Mouse (Mus musculus): ENCODE results near the gene Lat. TPM values are rescaled to one million over a fixed set of nuclear protein-coding genes. Genes with fewer than 3 reads are reported as not detected.

The Lat gene
- polyA plus RNA-seq, 1 experiment from 2014 or later, result 3.9 TPM

- no peak for DNase-seq (ENCODE audit: low spot score)
- Histone ChIP-seq H3K9me3 (no peaks in the 10 kb centered on the region), H3K4me1 (replicated peaks) (peaks cover 27% of the 10 kb centered on the region), H3K36me3 (no peaks in the 10 kb centered on the region), H3K27me3 (ENCODE audit: insufficient read depth, poor library complexity, severe bottlenecking) (no peaks in the 10 kb centered on the region), H3K27ac (no peak overlapping the region), H3K4me3 (no peak overlapping the region)
- 83% methylated on average over 6 of the region's 6 CpGs for WGBS
These were observed 11.5 kb downstream of the Lat start for GRCm38 (mm10) chr7:126357838-126358237.

- no peak for DNase-seq (ENCODE audit: low spot score)
- Histone ChIP-seq H3K4me3 (no peak overlapping the region), H3K27ac (peak overlapping the region; percentile 63), H3K4me1 (replicated peaks) (peaks cover 27% of the 10 kb centered on the region), H3K9me3 (no peaks in the 10 kb centered on the region), H3K36me3 (no peaks in the 10 kb centered on the region), H3K27me3 (ENCODE audit: insufficient read depth, poor library complexity, severe bottlenecking) (no peaks in the 10 kb centered on the region)
- 48% methylated on average over 7 of the region's 7 CpGs for WGBS
These were observed 12.4 kb downstream of the Lat start for GRCm38 (mm10) chr7:126356793-126357591.

- H3K27ac ChIP-seq, result no peak overlapping the region; the same call in 1 of the 2 replicates
- DNase-seq (ENCODE audit: low spot score), result no peak
- WGBS, result 57% methylated on average over 5 of the region's 5 CpGs
These were observed 13.3 kb downstream of the Lat start for GRCm38 (mm10) chr7:126355847-126356597.

GRCm38 (mm10) chr7:126354738-126355614 is 14.4 kb downstream of the Lat start:
- no peaks in the 10 kb centered on the region for H3K36me3 ChIP-seq
- DNase-seq (ENCODE audit: low spot score), result no peak
- no peak overlapping the region for H3K4me3 ChIP-seq
- 53% methylated on average over 14 of the region's 14 CpGs for WGBS
- H3K27ac ChIP-seq, result 0 out of 2 replicates have a peak overlapping the region, but pooled peaks have one; percentile 35
- H3K4me1 ChIP-seq (replicated peaks), result peaks cover 38% of the 10 kb centered on the region
- no peaks in the 10 kb centered on the region for H3K9me3 ChIP-seq
- H3K27me3 ChIP-seq (ENCODE audit: insufficient read depth, poor library complexity, severe bottlenecking), result no peaks in the 10 kb centered on the region

More at GRCm38 (mm10) chr7:126355847-126356597, 13.3 kb downstream of the Lat start:
- Histone ChIP-seq H3K36me3 (no peaks in the 10 kb centered on the region), H3K27me3 (ENCODE audit: insufficient read depth, poor library complexity, severe bottlenecking) (no peaks in the 10 kb centered on the region), H3K9me3 (no peaks in the 10 kb centered on the region), H3K4me1 (replicated peaks) (peaks cover 34% of the 10 kb centered on the region), H3K4me3 (no peak overlapping the region)

GRCm38 (mm10) chr7:126353994-126354365 is 15.4 kb downstream of the Lat start:
- Histone ChIP-seq H3K36me3 (no peaks in the 10 kb centered on the region), H3K4me3 (no peak overlapping the region), H3K9me3 (no peaks in the 10 kb centered on the region), H3K27me3 (ENCODE audit: insufficient read depth, poor library complexity, severe bottlenecking) (no peaks in the 10 kb centered on the region), H3K27ac (no peak overlapping the region), H3K4me1 (replicated peaks) (peaks cover 38% of the 10 kb centered on the region)
- no peak for DNase-seq (ENCODE audit: low spot score)
- 94% methylated on average over 3 of the region's 3 CpGs for WGBS

- Histone ChIP-seq H3K36me3 (no peaks in the 10 kb centered on the region), H3K4me3 (no peak overlapping the region), H3K27me3 (ENCODE audit: insufficient read depth, poor library complexity, severe bottlenecking) (no peaks in the 10 kb centered on the region), H3K9me3 (no peaks in the 10 kb centered on the region), H3K27ac (no peak overlapping the region), H3K4me1 (replicated peaks) (peaks cover 38% of the 10 kb centered on the region)
- WGBS, result 64% methylated on average over 11 of the region's 11 CpGs
- DNase-seq (ENCODE audit: low spot score), result no peak
These were observed 15.9 kb downstream of the Lat start for GRCm38 (mm10) chr7:126353251-126353993.

- DNase-seq (ENCODE audit: low spot score), result no peak
These were observed 17.9 kb downstream of the Lat start for GRCm38 (mm10) chr7:126351419-126351951.

GRCm38 (mm10) chr7:126350748-126351418 is 18.5 kb downstream of the Lat start:
- peaks cover 24% of the 10 kb centered on the region for H3K4me1 ChIP-seq (replicated peaks)
- H3K9me3 ChIP-seq, result no peaks in the 10 kb centered on the region
- no peak for DNase-seq (ENCODE audit: low spot score)
- no peaks in the 10 kb centered on the region for H3K27me3 ChIP-seq (ENCODE audit: insufficient read depth, poor library complexity, severe bottlenecking)
- WGBS, result 68% methylated on average over 20 of the region's 20 CpGs
- no peaks in the 10 kb centered on the region for H3K36me3 ChIP-seq
- no peak overlapping the region for H3K27ac ChIP-seq
- no peak overlapping the region for H3K4me3 ChIP-seq

More at GRCm38 (mm10) chr7:126351419-126351951, 17.9 kb downstream of the Lat start:
- no peaks in the 10 kb centered on the region for H3K27me3 ChIP-seq (ENCODE audit: insufficient read depth, poor library complexity, severe bottlenecking)
- 60% methylated on average over 10 of the region's 10 CpGs for WGBS
- H3K9me3 ChIP-seq, result no peaks in the 10 kb centered on the region
- H3K4me3 ChIP-seq, result no peak overlapping the region
- no peak overlapping the region for H3K27ac ChIP-seq
- no peaks in the 10 kb centered on the region for H3K36me3 ChIP-seq
- H3K4me1 ChIP-seq (replicated peaks), result peaks cover 30% of the 10 kb centered on the region

- H3K4me3 ChIP-seq, result no peak overlapping the region
- no peaks in the 10 kb centered on the region for H3K27me3 ChIP-seq (ENCODE audit: insufficient read depth, poor library complexity, severe bottlenecking)
- peaks cover 11% of the 10 kb centered on the region; the same call in 1 of the 2 replicates for H3K4me1 ChIP-seq (replicated peaks)
- no peaks in the 10 kb centered on the region for H3K9me3 ChIP-seq
- WGBS, result 79% methylated on average over 8 of the region's 8 CpGs
- no peak overlapping the region for H3K27ac ChIP-seq
- H3K36me3 ChIP-seq, result no peaks in the 10 kb centered on the region
- DNase-seq (ENCODE audit: low spot score), result no peak
These were observed 21.1 kb downstream of the Lat start for GRCm38 (mm10) chr7:126348293-126348692.

GRCm38 (mm10) chr7:126347098-126347497 is 22.3 kb downstream of the Lat start:
- peaks cover 11% of the 10 kb centered on the region; the same call in 1 of the 2 replicates for H3K4me1 ChIP-seq (replicated peaks)
- no peaks in the 10 kb centered on the region for H3K9me3 ChIP-seq
- no peak for DNase-seq (ENCODE audit: low spot score)
- H3K4me3 ChIP-seq, result no peak overlapping the region
- 52% methylated on average over 1 of the region's 1 CpGs for WGBS
- no peaks in the 10 kb centered on the region for H3K36me3 ChIP-seq
- H3K27me3 ChIP-seq (ENCODE audit: insufficient read depth, poor library complexity, severe bottlenecking), result no peaks in the 10 kb centered on the region
- no peak overlapping the region for H3K27ac ChIP-seq

GRCm38 (mm10) chr7:126345969-126346368 is 23.4 kb downstream of the Lat start:
- no peak for DNase-seq (ENCODE audit: low spot score)
- no peak overlapping the region for H3K27ac ChIP-seq
- 0 out of 2 replicates have a peak, but pooled peaks cover 4% of the 10 kb centered on the region for H3K4me1 ChIP-seq (replicated peaks)
- no peaks in the 10 kb centered on the region for H3K27me3 ChIP-seq (ENCODE audit: insufficient read depth, poor library complexity, severe bottlenecking)
- H3K4me3 ChIP-seq, result no peak overlapping the region
- no peaks in the 10 kb centered on the region for H3K36me3 ChIP-seq
- H3K9me3 ChIP-seq, result no peaks in the 10 kb centered on the region
- 51% methylated on average over 3 of the region's 3 CpGs for WGBS
